Mouse (Mus musculus): ENCODE results near the gene Gm43951.

- no peak for TF ChIP-seq CTCF (IDR thresholded peaks at IDR 0.05; ENCODE audit: low read depth, low read length)
- TF ChIP-seq POLR2A (IDR thresholded peaks at IDR 0.05; ENCODE audit: insufficient read depth, low read length): no peak
- TF ChIP-seq EP300 (IDR thresholded peaks at IDR 0.05; ENCODE audit: insufficient read depth, low read depth, low read length): no peak
Observed at GRCm38 (mm10) chr11:72163198-72163597, 43.4 kb downstream of the Gm43951 start.

Data from ES-Bruce4 (cell line).